Mouse (Mus musculus) liver, embryonic 14.5 days (tissue): ENCODE data around the gene Ccdc69.

Experiments used
- CTCF ChIP-seq: IDR thresholded peaks from 2 replicates; pipeline ENCODE4 v1.5.1; 2016; ENCODE audit warnings: antibody characterized with exemption, low read depth, control low read depth
- EP300 ChIP-seq: IDR thresholded peaks from 2 replicates; pipeline ENCODE4 v1.6.1; 2016; ENCODE audit warnings: antibody characterized with exemption, low read depth

DNA sequence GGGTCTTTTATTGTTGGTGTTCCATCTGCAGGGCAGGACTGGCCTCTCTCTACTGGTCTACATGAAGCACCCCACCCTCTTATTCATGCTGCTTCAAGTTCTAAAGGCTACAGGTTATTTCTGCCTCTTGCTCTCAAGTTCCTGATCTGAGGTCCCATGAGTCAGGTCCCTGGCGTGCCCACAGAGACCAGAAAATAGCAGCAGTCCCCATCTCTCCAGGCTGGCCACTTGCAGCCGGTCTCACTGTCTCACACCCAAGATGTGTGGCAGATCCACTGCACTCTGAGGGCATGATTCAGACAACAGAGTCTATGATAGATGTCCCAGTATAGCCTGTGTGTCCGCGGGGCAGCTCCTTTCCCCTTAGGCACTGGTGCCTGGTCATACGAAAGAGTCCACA, 17.1 kb downstream of the Ccdc69 start:
- no peak for TF ChIP-seq EP300
- no peak for TF ChIP-seq CTCF
